Mouse (Mus musculus) neutrophil, adult 5-6 weeks (primary cell): ENCODE measurements around the gene Atxn1. TPM values are rescaled to one million over a fixed set of nuclear protein-coding genes. Genes with fewer than 3 reads are reported as not detected.

Source experiments
- ATAC-seq: fragments of 151-379, 151-347 bp; 2 replicates; pipeline ENCODE4 v1.8.0; 2017; ENCODE audit warnings: mild to moderate bottlenecking, moderate TSS enrichment; ENCODE audit not compliant: insufficient number of reproducible peaks, poor library complexity, low FRiP score, severe bottlenecking; ENCODE audit errors: extremely low read depth
- total RNA-seq: library from RNA; stranded (forward); fragments of 200-1000 nt; gene quantifications from 2 replicates; pipeline ENCODE4 v1.2.3, GENCODE M21; 2017

Gene Atxn1
- total RNA-seq, 1 experiment from 2014 or later, result 22.9 TPM

- no peak for ATAC-seq
Measured at GRCm38 (mm10) chr13:45722885-45723284, 241.9 kb downstream of the Atxn1 start.

GRCm38 (mm10) chr13:45721621-45722020, 243.2 kb downstream of the Atxn1 start:
- no peak for ATAC-seq

- ATAC-seq, result no peak
Measured at GRCm38 (mm10) chr13:45718850-45719249, 246.0 kb downstream of the Atxn1 start.

- no peak for ATAC-seq
Measured at GRCm38 (mm10) chr13:45715583-45716180, 249.1 kb downstream of the Atxn1 start.

- ATAC-seq, result no peak
Measured at GRCm38 (mm10) chr13:45710041-45710440, 254.8 kb downstream of the Atxn1 start.

GRCm38 (mm10) chr13:45709402-45709801, 255.4 kb downstream of the Atxn1 start:
- no peak for ATAC-seq

- ATAC-seq, result no peak
Measured at GRCm38 (mm10) chr13:45701296-45701790, 263.5 kb downstream of the Atxn1 start.

GRCm38 (mm10) chr13:45698982-45699381, 265.8 kb downstream of the Atxn1 start:
- ATAC-seq, result no peak

GRCm38 (mm10) chr13:45696009-45696408, 268.8 kb downstream of the Atxn1 start:
- no peak for ATAC-seq

GRCm38 (mm10) chr13:45694921-45695437, 269.8 kb downstream of the Atxn1 start:
- no peak for ATAC-seq

DNA sequence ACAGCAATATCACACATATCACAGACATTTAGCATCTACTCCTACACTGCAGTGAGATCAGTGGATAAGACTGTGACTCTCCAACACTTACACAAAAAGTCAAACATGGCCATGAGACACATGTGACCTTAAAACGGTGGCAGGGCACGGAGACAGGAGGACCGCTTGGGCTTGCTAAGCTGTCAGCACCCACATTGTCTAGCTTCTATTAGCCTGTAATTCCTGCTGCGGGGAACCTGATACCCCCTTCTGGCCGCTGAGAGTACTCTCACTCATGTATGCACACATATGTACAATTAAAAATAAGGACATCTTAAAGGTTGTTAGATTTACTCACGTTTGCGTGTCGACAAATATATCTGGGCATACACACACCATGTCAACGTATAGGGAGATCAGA, 270.9 kb downstream of the Atxn1 start:
- ATAC-seq, result no peak

- no peak for ATAC-seq
Measured at GRCm38 (mm10) chr13:45693534-45693933, 271.3 kb downstream of the Atxn1 start.

- ATAC-seq, result no peak
Measured at GRCm38 (mm10) chr13:45693126-45693525, 271.7 kb downstream of the Atxn1 start.

DNA sequence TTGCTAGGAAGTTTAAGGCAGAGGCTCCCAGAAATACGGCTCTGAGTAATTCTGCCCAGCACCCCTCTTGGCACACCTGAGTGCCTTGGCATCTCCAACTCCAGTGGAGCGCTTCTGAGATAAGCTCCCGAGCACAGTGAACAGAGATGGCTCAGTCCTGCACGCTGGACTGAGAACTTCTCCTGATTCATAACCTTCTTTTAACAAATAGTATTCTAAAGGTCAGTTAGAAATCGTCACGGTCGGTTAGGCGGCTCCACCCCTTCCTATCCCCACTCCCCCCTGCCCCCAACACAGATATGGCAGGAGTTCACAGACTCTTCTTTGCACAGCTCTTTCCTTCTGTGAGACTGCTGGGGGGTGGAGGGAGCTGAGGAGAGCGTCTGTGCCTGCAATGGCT, 272.4 kb downstream of the Atxn1 start:
- ATAC-seq, result no peak

- ATAC-seq, result no peak
Measured at GRCm38 (mm10) chr13:45690426-45690825, 274.4 kb downstream of the Atxn1 start.

- no peak for ATAC-seq
Measured at GRCm38 (mm10) chr13:45688864-45689263, 275.9 kb downstream of the Atxn1 start.

DNA sequence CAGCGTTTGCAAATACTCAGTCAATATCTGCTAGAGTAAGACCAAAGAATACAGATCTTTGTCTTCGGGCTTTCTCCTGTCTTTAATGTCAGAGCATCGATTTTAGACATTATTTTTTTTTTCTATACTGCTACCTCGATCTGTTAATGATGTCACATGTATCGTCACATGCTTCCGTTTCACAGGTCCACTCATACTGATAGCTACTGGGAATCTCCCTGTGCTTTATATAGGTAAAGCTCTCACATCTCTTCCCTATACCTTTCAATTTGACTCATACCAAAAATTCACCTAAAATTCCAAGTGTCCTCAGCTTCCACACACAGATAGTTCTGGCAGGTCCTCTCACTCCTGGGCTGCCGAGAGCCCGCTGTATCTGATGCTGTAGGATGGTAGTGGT, 277.2 kb downstream of the Atxn1 start:
- ATAC-seq, result no peak

- ATAC-seq, result no peak
Measured at GRCm38 (mm10) chr13:45686309-45686582, 278.6 kb downstream of the Atxn1 start.

GRCm38 (mm10) chr13:45685575-45686308, 279.1 kb downstream of the Atxn1 start:
- ATAC-seq, result no peak

DNA sequence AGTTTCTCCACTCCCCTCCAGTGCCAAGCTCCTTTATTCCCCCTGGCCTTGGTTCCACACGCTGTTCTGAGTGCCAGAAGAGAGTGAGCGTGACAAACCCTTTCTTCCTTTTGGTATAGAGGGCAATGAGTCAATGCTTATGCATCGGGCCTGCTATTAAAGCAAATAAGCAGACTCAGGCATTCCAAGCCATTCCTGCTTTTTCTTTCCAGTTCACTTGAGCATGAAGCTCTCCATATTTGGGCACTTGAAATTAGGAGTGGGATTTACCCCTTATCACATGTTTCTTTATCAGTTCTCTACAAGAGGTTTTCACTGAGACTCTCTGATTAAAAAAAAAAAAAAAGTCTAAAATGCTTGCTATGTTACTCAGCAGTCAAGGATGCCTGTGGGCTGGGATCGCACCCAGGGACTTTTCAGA, 279.9 kb downstream of the Atxn1 start:
- no peak for ATAC-seq
